Mouse (Mus musculus) neural tube, embryonic 12.5 days (tissue): ENCODE measurements at regions not wholly inside any gene's neighbourhood (a gene's known extent, or its start where the extent isn't known, plus 50 kb on each side); places are given as distances from the start of the nearest gene placed in this dataset.
"Not testable (repeated sequence)": the region's sequence is repeated elsewhere in the genome, so short reads cannot be mapped to it uniquely, and the experiment has no call there.

ENCODE experiments used
- ATAC-seq: fragments of 200-750 bp; cut with Nextera tagmentation; 2 replicates; pipeline ENCODE4 v1.8.0; 2017; ENCODE audit warnings: low read depth, mild to moderate bottlenecking, moderate TSS enrichment, moderate library complexity; ENCODE audit not compliant: low FRiP score
- H3K27ac ChIP-seq: fragments of 300-500 bp; sonication (generic); 2 replicates; pipeline ENCODE4 v1.5.1; 2016
- H3K27me3 ChIP-seq: fragments of 300-500 bp; sonication (generic); replicated peaks from 2 replicates; pipeline ENCODE4 v1.6.1; 2016; ENCODE audit warnings: mild to moderate bottlenecking
- H3K36me3 ChIP-seq: fragments of 300-500 bp; sonication (generic); 2 replicates; pipeline ENCODE4 v1.6.1; 2016; ENCODE audit warnings: mild to moderate bottlenecking
- H3K4me1 ChIP-seq: fragments of 300-500 bp; sonication (generic); 2 replicates; pipeline ENCODE4 v1.6.1; 2016
- H3K4me2 ChIP-seq: fragments of 300-500 bp; sonication (generic); replicated peaks from 2 replicates; pipeline ENCODE4 v1.6.1; 2016; ENCODE audit warnings: mild to moderate bottlenecking
- H3K4me3 ChIP-seq: fragments of 300-500 bp; sonication (generic); 2 replicates; pipeline ENCODE4 v1.5.1; 2016
- H3K9ac ChIP-seq: fragments of 300-500 bp; sonication (generic); 2 replicates; pipeline ENCODE4 v1.6.1; 2016; ENCODE audit warnings: mild to moderate bottlenecking
- H3K9me3 ChIP-seq: fragments of 300-500 bp; sonication (generic); 2 replicates; pipeline ENCODE4 v1.6.1; 2016; ENCODE audit warnings: mild to moderate bottlenecking
- WGBS: fragments of 180-500 bp; shearing (Covaris S2); methylation state at CpG from one replicate; pipeline ENCODE4 v1.1.7; 2016; 5-methylcytosine and 5-hydroxymethylcytosine counted together

DNA sequence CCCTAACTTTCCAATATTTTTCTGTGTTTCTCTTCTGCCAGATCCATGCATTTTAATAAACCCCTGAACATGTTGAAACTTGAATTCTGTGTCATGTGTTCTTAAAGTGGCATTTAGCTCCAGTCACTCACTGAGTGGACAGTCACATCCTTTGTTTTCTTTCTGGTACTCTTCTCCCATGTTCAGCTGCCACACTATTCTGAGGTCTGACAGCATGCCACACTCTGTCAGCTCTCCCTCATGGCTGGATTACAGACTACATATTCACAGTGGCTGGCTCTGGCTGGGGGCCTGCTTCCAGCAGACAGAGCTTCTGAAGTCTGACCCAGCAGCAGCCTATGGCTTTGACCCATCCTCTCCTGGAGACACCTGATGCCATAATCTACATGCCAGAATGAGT, 73.4 kb upstream of the Arhgap42 start:
- Histone ChIP-seq H3K27ac (no peak overlapping the region), H3K4me2 (no peak overlapping the region), H3K27me3 (no peaks in the 10 kb centered on the region), H3K4me3 (no peak overlapping the region), H3K4me1 (no peaks in the 10 kb centered on the region), H3K9ac (no peak overlapping the region), H3K9me3 (no peaks in the 10 kb centered on the region), H3K36me3 (no peaks in the 10 kb centered on the region)
- no peak for ATAC-seq

DNA sequence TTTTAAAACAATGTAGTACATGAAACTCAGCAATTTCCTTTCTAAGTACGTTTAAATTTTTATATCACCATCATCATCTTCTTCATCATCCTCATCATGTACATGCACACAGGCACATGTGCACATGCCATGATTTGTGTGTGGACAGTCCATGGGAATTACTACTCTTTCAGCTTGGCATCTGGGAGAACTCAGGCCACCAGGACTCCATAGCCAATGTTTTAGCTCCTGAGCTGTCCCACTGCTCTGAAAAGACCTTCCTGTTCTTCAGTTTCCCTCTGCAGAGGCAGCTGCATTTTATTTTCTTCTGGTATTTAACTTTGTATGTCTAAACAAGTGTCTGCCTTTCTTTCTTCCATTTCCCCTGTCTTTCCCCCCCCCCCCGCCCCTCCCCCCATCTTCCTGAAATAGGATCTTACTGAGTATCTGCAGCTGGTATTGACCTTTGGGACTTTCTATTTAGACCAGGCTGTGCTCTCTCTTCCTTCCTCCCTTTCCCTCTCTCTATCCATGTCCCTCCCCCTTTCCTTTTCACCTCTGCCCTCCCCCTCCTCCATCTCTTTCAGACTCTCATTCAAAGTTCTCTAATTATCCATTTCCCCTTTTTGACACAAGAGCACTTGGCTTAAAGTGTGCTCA, 72.8 kb upstream of the Arhgap42 start:
- Histone ChIP-seq H3K36me3 (no peaks in the 10 kb centered on the region), H3K9me3 (no peaks in the 10 kb centered on the region), H3K4me1 (no peaks in the 10 kb centered on the region), H3K9ac (no peak overlapping the region), H3K4me3 (no peak overlapping the region), H3K27me3 (no peaks in the 10 kb centered on the region), H3K27ac (no peak overlapping the region), H3K4me2 (no peak overlapping the region)
- 100% methylated on average over 1 of the region's 2 CpGs for WGBS
- ATAC-seq: no peak

DNA sequence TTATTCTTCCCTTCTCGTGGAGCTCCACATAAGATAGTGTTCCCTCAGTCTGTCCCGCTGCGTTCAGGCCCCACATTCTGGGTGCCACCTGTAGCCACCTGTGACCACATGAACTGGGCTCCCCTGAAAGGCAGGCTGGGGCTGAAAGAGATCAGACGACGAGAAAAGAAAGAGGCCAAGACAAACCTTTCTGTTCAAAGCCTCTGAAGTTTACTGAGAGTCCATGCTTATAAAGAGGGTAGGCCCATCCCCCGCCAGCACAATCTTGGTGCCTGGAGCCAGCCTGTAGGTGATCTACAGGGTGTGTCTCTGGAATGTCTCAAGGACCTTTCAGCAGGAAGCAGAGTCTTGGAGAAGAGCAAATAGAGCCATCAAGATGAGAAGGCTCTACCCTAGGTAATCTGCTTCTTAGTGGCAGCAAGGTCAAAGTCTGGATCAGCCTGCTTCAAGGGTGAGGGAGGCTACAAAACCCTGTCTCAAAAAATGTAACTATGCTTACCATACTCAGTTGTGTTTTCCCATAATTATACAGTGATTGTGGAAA, 72.2 kb upstream of the Arhgap42 start:
- not testable (repeated sequence) for H3K27me3 ChIP-seq, H3K4me3 ChIP-seq, H3K9me3 ChIP-seq, H3K4me1 ChIP-seq, H3K4me2 ChIP-seq, H3K36me3 ChIP-seq, H3K9ac ChIP-seq, H3K27ac ChIP-seq, ATAC-seq
- 82% methylated on average over 6 of the region's 6 CpGs for WGBS

- no peaks in the 10 kb centered on the region for H3K27me3 ChIP-seq
- H3K9ac ChIP-seq: no peak overlapping the region
- no peaks in the 10 kb centered on the region for H3K4me1 ChIP-seq
- no peak overlapping the region for H3K4me2 ChIP-seq
- H3K36me3 ChIP-seq: no peaks in the 10 kb centered on the region
- 64% methylated on average over 3 of the region's 3 CpGs for WGBS
- no peak overlapping the region for H3K4me3 ChIP-seq
- ATAC-seq: no peak
- H3K9me3 ChIP-seq: no peaks in the 10 kb centered on the region
- H3K27ac ChIP-seq: no peak overlapping the region
Measured at GRCm38 (mm10) chr9:9290767-9291166, 51.9 kb upstream of the Arhgap42 start.

DNA sequence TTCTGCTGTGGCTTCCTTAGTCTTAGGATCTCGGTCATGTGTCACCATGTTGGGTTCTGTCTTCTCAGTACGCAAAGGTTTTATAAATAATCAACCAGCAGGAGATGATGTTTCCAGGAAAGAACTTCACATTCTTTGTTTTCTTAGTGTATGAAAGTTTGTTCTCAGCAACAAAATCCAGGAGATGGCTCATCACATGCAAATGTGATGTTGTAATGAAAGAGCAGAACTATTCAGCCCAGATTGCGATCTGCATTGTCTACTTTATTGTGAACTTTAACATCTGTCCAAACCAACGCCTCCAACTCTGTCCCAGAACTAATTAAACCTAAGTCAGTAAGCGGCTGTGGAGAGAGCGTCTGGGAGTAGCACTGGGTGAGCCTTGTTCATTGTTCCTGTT, 50.7 kb upstream of the Arhgap42 start:
- H3K4me3 ChIP-seq: no peak overlapping the region
- ATAC-seq: no peak
- no peak overlapping the region for H3K9ac ChIP-seq
- 66% methylated on average over 6 of the region's 6 CpGs for WGBS
- H3K9me3 ChIP-seq: no peaks in the 10 kb centered on the region
- H3K4me2 ChIP-seq: no peak overlapping the region
- no peak overlapping the region for H3K27ac ChIP-seq
- no peaks in the 10 kb centered on the region for H3K36me3 ChIP-seq
- no peaks in the 10 kb centered on the region for H3K27me3 ChIP-seq
- H3K4me1 ChIP-seq: no peaks in the 10 kb centered on the region
